Mouse (Mus musculus) kidney, postnatal 25 days (tissue): ENCODE data around the gene Ctnna3.
"Not testable (repeated sequence)": the region's sequence is repeated elsewhere in the genome, so short reads cannot be mapped to it uniquely, and the experiment has no call there.

Experiments
- DNase-seq, 2 experiments: peaks; one replicate each; pipeline ENCODE4 v3.0.0; 2021; ENCODE audit warnings: mixed read lengths in 2 of 2

Ctnna3 gene

GRCm38 (mm10) chr10:64243421-64243820 is 813.5 kb downstream of the Ctnna3 start:
- no peak for DNase-seq

DNA sequence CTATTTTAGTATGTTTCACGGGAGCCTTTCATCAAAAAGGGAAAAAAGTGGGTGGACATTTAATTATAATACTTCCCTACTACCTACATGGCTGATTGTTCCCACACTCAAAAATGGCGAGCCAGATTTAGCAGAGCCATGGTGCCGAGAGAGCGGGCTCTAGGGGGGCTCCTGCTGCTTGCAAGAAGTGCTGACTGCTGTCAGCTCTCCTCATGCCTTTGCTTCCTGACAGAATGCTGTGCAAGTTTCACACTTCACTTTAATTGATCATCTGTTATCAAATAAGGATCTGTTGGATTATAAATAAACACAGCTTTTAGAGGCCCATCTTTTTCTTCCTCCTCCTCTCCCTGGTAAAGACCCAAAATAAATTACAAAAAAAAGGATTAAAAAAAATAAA is 838.3 kb downstream of the Ctnna3 start:
- DNase-seq = no peak

GRCm38 (mm10) chr10:64275143-64275542 is 845.2 kb downstream of the Ctnna3 start:
- no peak for DNase-seq

- DNase-seq = no peak
These were observed 848.9 kb downstream of the Ctnna3 start for GRCm38 (mm10) chr10:64278836-64279235.

- DNase-seq = no peak
These were observed 875.9 kb downstream of the Ctnna3 start for GRCm38 (mm10) chr10:64305802-64306201.

GRCm38 (mm10) chr10:64311622-64312292 is 881.9 kb downstream of the Ctnna3 start:
- no peak for DNase-seq

- no peak for DNase-seq
These were observed 890.4 kb downstream of the Ctnna3 start for GRCm38 (mm10) chr10:64320332-64320731.

DNA sequence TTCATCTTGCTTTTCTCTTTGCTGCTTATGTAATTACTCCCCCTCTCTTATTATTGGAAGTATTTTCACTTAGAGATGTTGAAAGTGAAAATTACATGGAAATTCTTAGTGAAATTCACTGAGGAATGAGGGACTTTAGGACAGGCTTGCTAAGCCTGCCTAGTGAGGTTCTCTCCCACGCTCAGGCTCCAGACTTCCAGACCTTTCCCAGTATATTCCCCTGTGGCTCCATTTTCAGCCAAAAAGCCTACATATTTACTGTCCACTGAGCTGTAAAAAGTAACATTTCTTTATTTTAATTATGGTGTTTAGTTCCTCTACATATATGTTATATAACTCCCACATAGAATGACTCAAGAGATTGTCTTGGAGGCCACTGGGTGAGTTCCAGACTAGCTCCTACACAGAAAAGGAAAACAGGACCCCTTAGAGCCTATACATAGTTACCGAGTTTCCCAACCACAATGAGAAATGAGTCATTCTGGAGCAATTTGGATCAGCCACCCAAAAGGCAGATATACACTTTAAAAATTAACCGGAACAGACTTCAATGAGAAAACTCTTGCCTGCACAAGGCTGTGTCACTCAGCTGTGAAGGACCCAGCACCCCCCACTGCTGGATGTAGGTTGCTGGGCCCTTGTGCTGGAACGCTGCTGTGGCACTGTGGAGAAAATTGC is 912.9 kb downstream of the Ctnna3 start:
- no peak for DNase-seq

DNA sequence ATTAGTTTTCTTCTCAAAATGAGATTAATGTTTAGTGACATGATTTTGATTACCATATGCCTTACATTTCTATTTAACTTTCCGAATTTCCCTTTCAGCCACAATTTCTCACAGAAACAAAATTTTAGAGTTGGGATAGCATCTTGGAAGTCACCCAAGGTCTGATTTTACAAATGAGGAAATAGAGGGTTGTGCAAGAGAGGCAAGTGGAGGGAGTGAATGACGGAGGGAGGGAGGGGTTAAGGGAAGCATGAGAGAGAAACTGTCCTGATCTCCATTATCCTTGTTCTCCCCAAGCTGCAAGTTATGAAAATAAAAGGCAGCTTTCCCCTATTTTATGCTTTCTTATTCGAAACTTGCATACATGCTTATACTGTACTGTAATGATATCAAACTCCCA is 943.4 kb downstream of the Ctnna3 start:
- no peak for DNase-seq

- no peak for DNase-seq
These were observed 947.9 kb downstream of the Ctnna3 start for GRCm38 (mm10) chr10:64377751-64378150.

DNA sequence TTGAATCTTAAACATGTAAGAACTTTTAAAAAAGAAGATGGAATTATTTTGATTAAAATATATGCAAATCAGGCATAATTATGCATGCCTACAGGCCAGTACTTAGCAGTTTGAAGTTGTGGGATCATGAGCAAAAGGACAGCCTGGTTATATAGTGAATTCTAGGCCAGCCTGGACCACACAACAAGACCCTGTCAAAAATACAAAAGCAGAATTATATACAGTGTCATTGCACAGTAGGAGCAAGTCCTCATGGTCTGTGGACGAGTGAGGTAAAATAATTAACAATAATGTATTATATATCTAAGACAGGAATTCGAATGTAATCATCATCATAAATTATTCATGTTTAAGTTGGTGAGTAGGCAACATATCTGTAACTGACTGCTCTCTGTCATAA is 966.7 kb downstream of the Ctnna3 start:
- DNase-seq = no peak

DNA sequence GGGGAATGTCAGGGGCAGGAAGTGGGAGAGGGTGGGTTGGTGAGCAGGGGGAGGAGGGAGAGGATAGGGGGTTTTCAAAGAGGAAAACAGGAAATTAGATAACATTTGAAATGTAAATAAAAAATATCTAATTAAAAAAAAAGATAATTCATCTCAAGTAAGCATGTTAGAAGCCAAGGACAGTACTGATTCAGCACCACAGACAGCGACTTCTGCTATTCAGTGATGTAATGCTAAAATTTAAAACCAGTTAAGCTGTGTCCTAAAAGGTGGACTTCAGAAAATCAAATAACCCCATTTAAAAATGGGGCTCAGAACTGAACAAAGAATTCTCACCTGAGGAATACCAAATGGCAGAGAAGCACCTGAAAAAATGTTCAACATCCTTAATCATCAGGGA is 988.5 kb downstream of the Ctnna3 start:
- DNase-seq = not testable (repeated sequence)

GRCm38 (mm10) chr10:64438736-64439135 is 1008.8 kb downstream of the Ctnna3 start:
- DNase-seq = no peak

DNA sequence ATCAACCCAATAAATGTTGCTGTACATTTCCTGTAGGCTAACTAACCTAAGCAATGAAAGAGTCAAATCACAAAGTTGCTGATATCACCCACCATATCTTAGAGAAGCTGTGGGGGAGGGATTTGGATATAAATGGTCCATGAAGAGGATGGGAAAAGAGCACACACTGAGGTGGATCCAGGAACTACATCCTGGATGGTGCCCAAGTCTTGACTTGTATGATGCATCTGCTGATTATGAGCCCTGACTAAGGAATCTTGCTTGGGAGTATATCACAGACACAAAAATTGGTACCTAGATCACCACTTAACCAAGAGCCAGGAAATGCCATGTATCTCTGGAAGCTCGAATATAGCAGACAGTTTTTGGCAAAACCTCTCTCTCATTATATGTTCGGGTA is 1018.7 kb downstream of the Ctnna3 start:
- DNase-seq = no peak

- DNase-seq = no peak
These were observed 1053.4 kb downstream of the Ctnna3 start for GRCm38 (mm10) chr10:64483281-64483680.

- no peak for DNase-seq
These were observed 1059.6 kb downstream of the Ctnna3 start for GRCm38 (mm10) chr10:64489471-64489870.

GRCm38 (mm10) chr10:64543647-64544046 is 1113.7 kb downstream of the Ctnna3 start:
- no peak for DNase-seq

DNA sequence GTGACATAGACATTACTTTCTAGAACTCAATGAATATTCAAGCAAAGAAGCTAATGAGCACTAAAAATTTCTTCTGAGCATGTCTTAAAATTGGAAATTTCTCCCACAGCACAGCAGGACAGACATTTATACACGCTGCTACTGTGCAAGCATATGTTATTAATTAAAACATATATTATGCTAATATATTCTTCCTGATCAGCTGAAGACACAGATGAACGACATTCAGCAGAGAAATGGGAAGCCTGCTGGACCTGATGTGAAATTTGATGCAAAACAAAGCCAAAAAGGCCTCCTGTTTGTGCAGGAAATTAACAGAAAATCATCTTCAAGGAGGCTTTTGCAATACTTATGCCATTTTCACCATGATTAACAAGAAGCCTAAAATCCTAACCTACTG is 1114.5 kb downstream of the Ctnna3 start:
- no peak for DNase-seq

- no peak for DNase-seq
These were observed 1141.4 kb downstream of the Ctnna3 start for GRCm38 (mm10) chr10:64571311-64571710.

- no peak for DNase-seq
These were observed 1158.2 kb downstream of the Ctnna3 start for GRCm38 (mm10) chr10:64588116-64588515.

- DNase-seq = no peak
These were observed 1206.9 kb downstream of the Ctnna3 start for GRCm38 (mm10) chr10:64636760-64637159.

DNA sequence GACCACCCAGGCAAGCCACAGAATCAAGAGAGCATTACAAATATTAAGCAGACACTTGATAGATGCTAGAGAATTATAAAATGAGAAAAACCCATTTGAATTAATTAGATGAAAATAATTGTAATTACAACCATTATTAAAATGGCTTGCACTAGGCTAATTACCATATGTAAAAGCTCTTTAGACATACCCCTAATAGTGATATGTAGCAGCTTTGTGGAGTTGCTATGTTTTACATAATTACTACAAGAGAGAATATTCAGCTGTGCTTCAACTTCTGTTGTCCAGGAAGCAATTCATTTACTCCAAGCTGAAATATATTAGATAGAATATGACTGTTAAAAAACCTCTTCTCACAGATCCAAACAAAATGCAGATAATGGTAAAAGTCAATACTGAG is 1209.2 kb downstream of the Ctnna3 start:
- no peak for DNase-seq

GRCm38 (mm10) chr10:64641093-64641492 is 1211.2 kb downstream of the Ctnna3 start:
- DNase-seq = no peak

- DNase-seq = peak; percentile 17 to 47
These were observed 1211.7 kb downstream of the Ctnna3 start for GRCm38 (mm10) chr10:64641576-64641975.

DNA sequence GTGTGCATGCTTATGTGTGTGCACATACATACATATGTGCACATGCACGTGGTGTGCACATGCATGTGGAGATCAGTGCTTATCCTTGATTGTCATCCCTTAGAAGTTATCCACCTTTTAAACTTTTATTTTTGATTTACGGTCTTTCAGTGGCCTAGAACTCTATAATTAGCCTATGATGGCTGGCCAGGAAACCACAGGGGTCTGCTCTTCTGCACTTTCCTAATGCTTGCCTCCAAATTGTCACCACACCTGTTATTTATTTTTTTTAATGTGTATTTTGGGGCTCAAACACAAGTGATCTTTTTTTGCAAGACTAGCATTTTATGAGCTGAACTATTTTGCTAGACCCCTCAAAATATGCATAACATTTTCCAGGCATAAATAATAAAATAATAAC is 1214.1 kb downstream of the Ctnna3 start:
- no peak for DNase-seq
